Mouse (Mus musculus) liver, embryonic 14.5 days (tissue): ENCODE measurements at regions not wholly inside any gene's neighbourhood (a gene's known extent, or its start where the extent isn't known, plus 50 kb on each side); places are given as distances from the start of the nearest gene placed in this dataset.

ENCODE experiments used
- CTCF ChIP-seq: IDR thresholded peaks from 2 replicates; pipeline ENCODE4 v1.5.1; 2016; ENCODE audit warnings: antibody characterized with exemption, low read depth, control low read depth
- EP300 ChIP-seq: IDR thresholded peaks from 2 replicates; pipeline ENCODE4 v1.6.1; 2016; ENCODE audit warnings: antibody characterized with exemption, low read depth

GRCm38 (mm10) chr10:15807271-15807670, 1089.3 kb upstream of the Gje1 start:
- TF ChIP-seq CTCF (no peak), EP300 (no peak)
